ENCODE assay signal across 21 mouse cellular contexts in genomic region chr19:16468756-16469374, GRCm38 (mm10). TPM values are rescaled to one million over a fixed set of nuclear protein-coding genes. Genes with fewer than 3 reads are reported as not detected.
DNase-seq lines count a peak whose midpoint lies in the region; TF ChIP-seq lines count a peak whose summit lies in the region.
"Had no signal": no experiment of that assay in that cellular context is flagged by ENCODE, and none has a peak within 500 bp of the region (broad histone marks: within the 10 kb centered on the region; RNA-seq: fewer than 3 reads in every experiment).

No protein-coding gene starts in this region.

- H3K36me3 ChIP-seq in MEL (ENCODE audit: control insufficient read depth in 1 of 2, insufficient read depth in 2 of 2, low read length in 2 of 2): peaks cover 0 to 2% of the 10 kb centered on the region in 2 experiments; a peak in 2 of 4 replicates
- H3K36me3 ChIP-seq: embryonic facial prominence, embryonic 10.5 days; embryonic facial prominence, embryonic 12.5 days; forebrain, embryonic 15.5 days had no signal

- no peak overlapping the region for H3K27ac ChIP-seq in MEL (ENCODE audit: control insufficient read depth, low read depth, low read length)
- H3K27ac ChIP-seq: embryonic facial prominence, embryonic 10.5 days; embryonic facial prominence, embryonic 12.5 days; forebrain, embryonic 13.5 days; forebrain, embryonic 15.5 days had no signal

- TF ChIP-seq CTCF in lung, adult 2 months (IDR thresholded peaks at IDR 0.05; ENCODE audit: insufficient read depth, low read length): no peak
- TF ChIP-seq CTCF in MEL (IDR thresholded peaks at IDR 0.05 in 2 of 3, conservative IDR thresholded peaks at IDR 0.05 in 1 of 3; ENCODE audit: control insufficient read depth in 1 of 3, insufficient read depth in 1 of 3, low read depth in 2 of 3, low read length in 3 of 3, poor library complexity in 1 of 3, severe bottlenecking in 1 of 3): no peak

- H3K9me3 ChIP-seq in MEL (replicated peaks; ENCODE audit: insufficient read depth, low read length): no peaks in the 10 kb centered on the region

- 32% methylated on average over 2 of the region's 2 CpGs for WGBS in lung, adult 2 months

- peaks cover 16% of the 10 kb centered on the region for H3K4me1 ChIP-seq in lung, adult 2 months (ENCODE audit: control insufficient read depth, insufficient read depth, low read length)
- peaks cover 0 to 9% of the 10 kb centered on the region in 2 experiments; a peak in 2 of 4 replicates for H3K4me1 ChIP-seq in MEL (ENCODE audit: control insufficient read depth in 1 of 2, insufficient read depth in 2 of 2, low read length in 2 of 2)
- H3K4me1 ChIP-seq: embryonic facial prominence, embryonic 10.5 days; embryonic facial prominence, embryonic 12.5 days; forebrain, embryonic 13.5 days; forebrain, embryonic 15.5 days had no signal

- TF ChIP-seq RAD21 in MEL (IDR thresholded peaks at IDR 0.05; ENCODE audit: low read depth, low read length): no peak

- H3K9ac ChIP-seq in MEL (ENCODE audit: control insufficient read depth, low read depth, low read length, poor library complexity, severe bottlenecking): no peak overlapping the region
- H3K9ac ChIP-seq: embryonic facial prominence, embryonic 12.5 days; forebrain, embryonic 13.5 days; forebrain, embryonic 15.5 days; forebrain, postnatal 0 days had no signal

- H3K79me2 ChIP-seq in MEL (ENCODE audit: control insufficient read depth, insufficient read depth, low read length, poor library complexity): no peaks in the 10 kb centered on the region

- DNase-seq in lung, postnatal 10 days: peak; percentile 6
- DNase-seq in lung, adult 2 months: no peak
- peak; percentile 17 for DNase-seq in retina, postnatal 1 day
- DNase-seq in retina, embryonic 14.5 days (ENCODE audit: low spot score): no peak
- DNase-seq in MEL (ENCODE audit: low read depth, low spot score): peak; percentile 40
- DNase-seq in Muller cell, postnatal 12 days (ENCODE audit: inconsistent ontology term): peak; percentile 78
- DNase-seq in right cerebral cortex, postnatal 4 days: no peak
- DNase-seq in right cerebral cortex, postnatal 14 days: no peak
- DNase-seq: adrenal gland, adult 8-10 months; adrenal gland, postnatal 14 days; adrenal gland, postnatal 36 days; cerebellum, adult 11-12 months; cerebellum, adult 2 months; cerebellum, adult 9-10 months; cerebellum, postnatal 10 days; cerebellum, postnatal 25 days; forebrain, postnatal 0 days had no signal

- peak; percentile 43 to 45; a peak in 2 of 4 replicates for TF ChIP-seq EP300 in MEL (IDR thresholded peaks at IDR 0.05; ENCODE audit: low read depth in 1 of 2, low read length in 2 of 2)

- no peak for TF ChIP-seq POLR2A in lung, adult 2 months (IDR thresholded peaks at IDR 0.05; ENCODE audit: borderline replicate concordance, extremely low read depth, low read depth, low read length)
- TF ChIP-seq POLR2A in MEL (IDR thresholded peaks at IDR 0.05; ENCODE audit: control insufficient read depth in 1 of 2, insufficient read depth in 1 of 2, low read depth in 1 of 2, low read length in 2 of 2, poor library complexity in 1 of 2): no peak

- H3K4me3 ChIP-seq in lung, adult 2 months (replicated peaks; ENCODE audit: extremely low read depth, low read depth, low read length): no peak overlapping the region
- no peak overlapping the region for H3K4me3 ChIP-seq in MEL (ENCODE audit: control insufficient read depth in 1 of 2, insufficient read depth in 1 of 2, low read depth in 2 of 2, low read length in 2 of 2)
- H3K4me3 ChIP-seq: embryonic facial prominence, embryonic 10.5 days; embryonic facial prominence, embryonic 12.5 days; forebrain, embryonic 13.5 days; forebrain, embryonic 15.5 days had no signal

- no peaks in the 10 kb centered on the region for H3K27me3 ChIP-seq in MEL (ENCODE audit: control insufficient read depth in 1 of 2, insufficient read depth in 2 of 2, low read length in 2 of 2)
- H3K27me3 ChIP-seq: embryonic facial prominence, embryonic 12.5 days; forebrain, embryonic 13.5 days; forebrain, embryonic 15.5 days had no signal

TF ChIP-seq in MEL, 35 proteins besides CTCF, POLR2A, EP300 and RAD21:
- peak; percentile 95; the same call in 1 of the 2 replicates for TF ChIP-seq JUND (IDR thresholded peaks at IDR 0.05; ENCODE audit: low read depth, low read length)
- TF ChIP-seq GATA1 (IDR thresholded peaks at IDR 0.05; ENCODE audit: low read depth, low read length): peak; percentile 57; the same call in 1 of the 2 replicates
- TF ChIP-seq ETS1 (IDR thresholded peaks at IDR 0.05; ENCODE audit: low read depth, low read length): no peak
- TF ChIP-seq MYB (IDR thresholded peaks at IDR 0.05; ENCODE audit: low read depth, low read length): no peak
- peak; percentile 51; the same call in 1 of the 2 replicates for TF ChIP-seq TCF12 (IDR thresholded peaks at IDR 0.05; ENCODE audit: low read depth, low read length)
TF ChIP-seq in MEL: peak in this region for 3.

RNA-seq across cellular contexts. Expression of gene Gna14, which starts 33.3 kb away (rescaled TPM):
- 15.2 and 16.5 TPM in 2 replicates for polyA plus RNA-seq in lung, adult 2 months (2012; rRNA removed)
- not detected in 2 replicates for total RNA-seq in MEL (2012; rRNA removed)
- not detected for polyA plus RNA-seq in MEL (2012; ENCODE audit: insufficient read depth in 1 of 2, insufficient read length in 2 of 2, low read depth in 1 of 2, low replicate concordance in 2 of 2, missing spikeins in 1 of 2)

Comparison
In these comparisons a context has a peak if more than half of its experiments do, and no peak if none do; other contexts are left out.
1. DNase-seq: peak in lung, postnatal 10 days (single experiment), retina, postnatal 1 day (single experiment), MEL (single experiment) and Muller cell, postnatal 12 days (single experiment); none in lung, adult 2 months (single experiment), retina, embryonic 14.5 days (single experiment), right cerebral cortex, postnatal 4 days (single experiment) and right cerebral cortex, postnatal 14 days (single experiment).
2. RNA of gene Gna14, which starts 33.3 kb away (polyA plus RNA-seq): 15.2 to 16.5 TPM in lung, adult 2 months; not detected in MEL; every median in the first group is over 10 times any median in the second.